Mouse (Mus musculus) bone marrow, adult 2 months (tissue): ENCODE results near the gene Sec61a1. TPM values are rescaled to one million over a fixed set of nuclear protein-coding genes. Genes with fewer than 3 reads are reported as not detected.
A peak's percentile ranks its signal among the peaks of the same experiment; 100 is the strongest.

Source experiments
- H3K27ac ChIP-seq: fragments of 200-500 bp; 2 replicates; pipeline ENCODE4 v1.5.1; 2012; ENCODE audit warnings: low read depth, mild to moderate bottlenecking, control low read depth, inconsistent platforms, low read length; ENCODE audit not compliant: control insufficient read depth, poor library complexity, insufficient read depth
- H3K4me1 ChIP-seq: fragments of 200-500 bp; 2 replicates; pipeline ENCODE4 v1.6.1; 2011; ENCODE audit warnings: low read length; ENCODE audit not compliant: control insufficient read depth, insufficient read depth
- H3K4me3 ChIP-seq: fragments of 200-500 bp; replicated peaks from 2 replicates; pipeline ENCODE3; 2011; ENCODE audit warnings: mild to moderate bottlenecking, low read depth, low read length, control low read depth; ENCODE audit not compliant: control insufficient read depth
- CTCF ChIP-seq: fragments of 200-500 bp; IDR thresholded peaks from 2 replicates; pipeline ENCODE4 v1.5.1; 2011; ENCODE audit warnings: low read length, control low read depth; ENCODE audit not compliant: control insufficient read depth, insufficient read depth
- POLR2A ChIP-seq: fragments of 200-500 bp; IDR thresholded peaks from 2 replicates; pipeline ENCODE4 v1.6.1; 2011; ENCODE audit warnings: low read depth, mild to moderate bottlenecking, control low read depth, low read length, borderline replicate concordance; ENCODE audit not compliant: control insufficient read depth
- WGBS: fragments of 180-500 bp; shearing (Covaris S2); methylation state at CpG from one replicate; pipeline ENCODE4 v1.1.7; 2018; 5-methylcytosine and 5-hydroxymethylcytosine counted together
- polyA plus RNA-seq: library from polyadenylated mRNA; stranded (reverse); fragments of >200 nt; gene quantifications from 2 replicates; pipeline ENCODE4 v1.2.4, GENCODE M21; 2011; ENCODE audit warnings: low replicate concordance; ENCODE audit not compliant: missing spikeins, insufficient read depth, insufficient read length

The Sec61a1 gene
- 36.0 and 40.5 TPM in 2 replicates for polyA plus RNA-seq

GRCm38 (mm10) chr6:88518404-88519263, at the start of gene Sec61a1:
Gene Sec61a1, minus strand, starts transcription at chr6:88518905.
- WGBS = under 1% methylated on average over 80 of the region's 80 CpGs
- Histone ChIP-seq H3K27ac (peak within 1 kb of the TSS; percentile 74), H3K4me1 (peaks cover 4% of the 10 kb centered on the region), H3K4me3 (peak within 1 kb of the TSS; percentile 81)
- TF ChIP-seq POLR2A (peak; percentile 86), CTCF (no peak)

- no peaks in the 10 kb centered on the region for H3K4me1 ChIP-seq
- TF ChIP-seq POLR2A = no peak
- TF ChIP-seq CTCF = no peak
- H3K4me3 ChIP-seq = no peak overlapping the region
- H3K27ac ChIP-seq = no peak overlapping the region
- WGBS = 47% methylated on average over 7 of the region's 7 CpGs
Measured at GRCm38 (mm10) chr6:88566676-88567075, 48.0 kb upstream of the Sec61a1 start.

DNA sequence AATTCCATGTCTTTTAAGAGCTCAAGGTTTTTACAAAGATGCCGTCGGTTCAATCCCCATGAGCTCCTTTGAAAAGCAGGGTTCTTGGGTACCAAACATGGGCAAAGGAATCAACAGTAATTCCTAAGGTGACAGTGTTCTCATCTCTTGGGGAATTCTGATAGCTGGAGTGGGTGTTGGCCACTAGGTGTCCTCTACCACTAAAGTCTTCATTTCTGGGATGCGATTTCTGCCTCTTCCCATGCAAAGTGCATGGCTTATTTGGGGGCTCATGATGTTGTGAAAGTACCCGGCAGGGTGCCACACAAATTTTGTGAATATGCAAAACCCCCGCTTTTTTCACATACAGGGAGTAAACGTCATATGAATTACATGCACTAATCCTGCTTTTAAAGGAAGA, 46.3 kb upstream of the Sec61a1 start:
- Histone ChIP-seq H3K4me1 (no peaks in the 10 kb centered on the region), H3K27ac (no peak overlapping the region), H3K4me3 (no peak overlapping the region)
- 57% methylated on average over 6 of the region's 6 CpGs for WGBS
- TF ChIP-seq POLR2A (no peak), CTCF (no peak)

DNA sequence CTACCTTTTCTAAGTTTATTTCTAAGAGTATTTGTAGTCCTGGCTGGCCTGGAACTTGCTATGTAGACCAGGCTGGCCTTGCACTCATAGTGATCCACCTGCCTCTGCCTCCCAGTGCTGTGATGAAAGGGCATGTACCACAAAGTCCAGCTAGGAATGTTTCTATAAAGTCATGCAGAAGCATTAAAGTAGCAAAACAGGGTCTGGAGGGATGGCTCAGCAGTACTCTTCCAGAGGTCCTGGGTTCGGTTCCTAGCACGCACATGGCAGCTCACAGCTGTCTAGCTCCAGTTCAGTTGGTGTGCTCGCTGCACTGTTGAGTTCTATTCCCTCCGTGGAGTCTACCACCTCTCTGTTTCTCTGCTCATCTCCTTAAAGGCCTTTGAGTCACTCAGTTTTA, 41.5 kb upstream of the Sec61a1 start:
- H3K4me3 ChIP-seq = no peak overlapping the region
- H3K27ac ChIP-seq = no peak overlapping the region
- no peaks in the 10 kb centered on the region for H3K4me1 ChIP-seq
- WGBS = 89% methylated on average over 4 of the region's 4 CpGs
- TF ChIP-seq POLR2A (no peak), CTCF (no peak)

GRCm38 (mm10) chr6:88559688-88560087, 41.0 kb upstream of the Sec61a1 start:
- H3K27ac ChIP-seq = no peak overlapping the region
- WGBS = 78% methylated on average over 5 of the region's 5 CpGs
- TF ChIP-seq POLR2A (no peak), CTCF (no peak)

GRCm38 (mm10) chr6:88558076-88558475, 39.4 kb upstream of the Sec61a1 start:
- no peaks in the 10 kb centered on the region for H3K4me1 ChIP-seq
- no peak overlapping the region for H3K4me3 ChIP-seq
- no peak overlapping the region for H3K27ac ChIP-seq
- TF ChIP-seq POLR2A (no peak), CTCF (no peak)
- WGBS = 80% methylated on average over 1 of the region's 1 CpGs

More at GRCm38 (mm10) chr6:88559688-88560087, 41.0 kb upstream of the Sec61a1 start:
- H3K4me1 ChIP-seq = no peaks in the 10 kb centered on the region
- no peak overlapping the region for H3K4me3 ChIP-seq

DNA sequence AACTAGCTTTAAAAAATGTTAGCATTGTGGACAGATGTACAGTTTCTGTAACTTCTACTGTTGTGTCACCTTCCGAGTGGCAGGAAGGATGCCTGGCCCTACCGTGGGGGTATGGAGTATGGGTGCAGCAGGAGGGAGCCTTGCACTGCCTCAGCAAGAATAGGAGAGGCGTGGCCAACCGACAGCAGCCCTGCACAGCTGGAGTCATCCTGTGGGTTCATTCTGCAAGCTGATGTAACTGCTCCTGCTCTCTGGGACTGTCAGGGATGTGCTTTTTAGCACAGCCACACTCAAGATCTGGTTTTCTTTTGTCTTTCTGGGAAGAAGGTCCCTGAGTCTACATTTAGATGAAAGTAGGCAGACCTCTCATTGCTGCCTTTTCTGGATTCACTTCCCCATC, 38.8 kb upstream of the Sec61a1 start:
- no peak for TF ChIP-seq POLR2A
- no peak for TF ChIP-seq CTCF
- Histone ChIP-seq H3K27ac (no peak overlapping the region), H3K4me1 (no peaks in the 10 kb centered on the region), H3K4me3 (no peak overlapping the region)
- 20% methylated on average over 4 of the region's 4 CpGs for WGBS

GRCm38 (mm10) chr6:88549916-88550315, 31.2 kb upstream of the Sec61a1 start:
- TF ChIP-seq CTCF (no peak), POLR2A (no peak)
- WGBS = 66% methylated on average over 2 of the region's 2 CpGs
- H3K4me1 ChIP-seq = no peaks in the 10 kb centered on the region; the same call in 1 of the 2 replicates
- H3K27ac ChIP-seq = no peak overlapping the region
- H3K4me3 ChIP-seq = no peak overlapping the region
